Mouse (Mus musculus) limb, embryonic 14.5 days (tissue): ENCODE data around the gene Ccdc146. TPM values are rescaled to one million over a fixed set of nuclear protein-coding genes. Genes with fewer than 3 reads are reported as not detected.

ENCODE experiments used
- ATAC-seq: fragments of 200-750 bp; cut with Nextera tagmentation; 2 replicates; pipeline ENCODE4 v1.8.0; 2017; ENCODE audit warnings: low read depth, moderate number of reproducible peaks, moderate TSS enrichment; ENCODE audit not compliant: low FRiP score
- DNase-seq: peaks from one replicate; pipeline ENCODE4 v3.0.0-alpha.2; 2015; ENCODE audit warnings: low spot score
- H3K27ac ChIP-seq: fragments of 300-500 bp; sonication (generic); replicated peaks from 2 replicates; pipeline ENCODE4 v1.5.1; 2014; ENCODE audit warnings: low read depth, mild to moderate bottlenecking, low read length, moderate library complexity, mixed read lengths
- H3K27me3 ChIP-seq: fragments of 300-500 bp; sonication (generic); 2 replicates; pipeline ENCODE4 v1.6.1; 2014; ENCODE audit warnings: low read length, mixed read lengths; ENCODE audit not compliant: control insufficient read depth, insufficient read depth
- H3K36me3 ChIP-seq: fragments of 300-500 bp; sonication (generic); 2 replicates; pipeline ENCODE4 v1.6.1; 2014; ENCODE audit warnings: mild to moderate bottlenecking, low read length, moderate library complexity, mixed read lengths; ENCODE audit not compliant: control insufficient read depth, insufficient read depth
- H3K4me1 ChIP-seq: fragments of 300-500 bp; sonication (generic); 2 replicates; pipeline ENCODE4 v1.6.1; 2014; ENCODE audit warnings: antibody characterized with exemption, low read length, mixed read lengths; ENCODE audit not compliant: control insufficient read depth, insufficient read depth
- H3K4me2 ChIP-seq: fragments of 300-500 bp; sonication (generic); replicated peaks from 2 replicates; pipeline ENCODE4 v1.6.1; 2014; ENCODE audit warnings: low read depth, mild to moderate bottlenecking, low read length, moderate library complexity; ENCODE audit not compliant: severe bottlenecking
- H3K4me3 ChIP-seq: fragments of 300-500 bp; sonication (generic); replicated peaks from 2 replicates; pipeline ENCODE4 v1.5.1; 2014; ENCODE audit warnings: low read length
- H3K9ac ChIP-seq: fragments of 300-500 bp; sonication (generic); 2 replicates; pipeline ENCODE4 v1.6.1; 2014; ENCODE audit warnings: mild to moderate bottlenecking, low read depth, low read length, moderate library complexity; ENCODE audit not compliant: severe bottlenecking
- H3K9me3 ChIP-seq: fragments of 300-500 bp; sonication (generic); 2 replicates; pipeline ENCODE4 v1.6.1; 2016; ENCODE audit warnings: low read length; ENCODE audit not compliant: control insufficient read depth
- POLR2A ChIP-seq: fragments of 200-500 bp; IDR thresholded peaks from 2 replicates; pipeline ENCODE4 v1.8.0; 2012; ENCODE audit warnings: inconsistent platforms, mild to moderate bottlenecking, moderate library complexity, borderline replicate concordance; ENCODE audit not compliant: insufficient read depth, insufficient read length; ENCODE audit errors: extremely low read depth
- WGBS: fragments of 180-500 bp; shearing (Covaris S2); extraction: QIAGEN DNeasy Blood & Tissue Kit; methylation state at CpG from one replicate; pipeline ENCODE4 v1.1.7; 2014; 5-methylcytosine and 5-hydroxymethylcytosine counted together
- polyA plus RNA-seq, 2 experiments: library from polyadenylated mRNA; depleted of rRNA in 1 of 2; stranded (reverse) in 1 of 2; unstranded in 1 of 2; fragments of >200 nt; fragmentation: Nextera tagmentation in 1 of 2; extraction: Ambion mirVana in 1 of 2; gene quantifications; 2 replicates each; pipeline versions ENCODE4 v1.2.1 to v1.2.3; 2012 to 2014

The Ccdc146 gene
- polyA plus RNA-seq, 2 experiments, result 0.09 to 0.18 TPM

GRCm38 (mm10) chr5:21246794-21247193, 177.7 kb downstream of the Ccdc146 start:
- DNase-seq (no peak), ATAC-seq (no peak)
- Histone ChIP-seq H3K36me3 (no peaks in the 10 kb centered on the region), H3K4me3 (no peak overlapping the region), H3K27me3 (no peaks in the 10 kb centered on the region), H3K9me3 (no peaks in the 10 kb centered on the region), H3K4me1 (peaks cover 8% of the 10 kb centered on the region; the same call in 1 of the 2 replicates), H3K27ac (no peak overlapping the region), H3K9ac (no peak overlapping the region), H3K4me2 (no peak overlapping the region)
- no peak for TF ChIP-seq POLR2A
- WGBS, result 84% methylated on average over 6 of the region's 6 CpGs

- Histone ChIP-seq H3K4me2 (no peak overlapping the region), H3K9me3 (no peaks in the 10 kb centered on the region), H3K4me1 (peaks cover 8% of the 10 kb centered on the region; the same call in 1 of the 2 replicates), H3K27ac (no peak overlapping the region), H3K4me3 (no peak overlapping the region), H3K9ac (no peak overlapping the region), H3K27me3 (no peaks in the 10 kb centered on the region), H3K36me3 (no peaks in the 10 kb centered on the region)
- DNase-seq, result no peak
- ATAC-seq, result no peak
- WGBS, result 62% methylated on average over 1 of the region's 1 CpGs
- no peak for TF ChIP-seq POLR2A
Observed at GRCm38 (mm10) chr5:21245241-21245640, 179.2 kb downstream of the Ccdc146 start.

DNA sequence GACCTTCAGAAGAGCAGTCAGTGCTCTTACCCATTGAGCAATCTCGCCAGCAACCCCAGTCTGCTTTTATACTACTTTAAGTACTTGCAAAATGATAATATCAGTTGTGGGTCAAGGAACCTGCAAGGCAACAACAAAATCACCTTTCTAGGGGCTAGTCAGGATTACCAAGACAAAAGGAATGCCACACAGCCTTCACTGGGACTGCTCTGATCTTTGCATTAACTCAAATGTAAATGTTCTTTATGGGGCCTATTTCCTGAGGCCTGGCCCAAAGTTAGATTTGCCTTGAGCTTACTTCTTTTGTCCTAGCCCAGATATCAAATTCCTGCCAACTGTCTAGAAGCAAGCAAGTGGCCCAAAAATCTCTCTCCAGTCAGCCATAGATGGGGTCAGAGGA, 179.9 kb downstream of the Ccdc146 start:
- H3K4me1 ChIP-seq, result peaks cover 8% of the 10 kb centered on the region; the same call in 1 of the 2 replicates
- H3K27me3 ChIP-seq, result no peaks in the 10 kb centered on the region
- no peak overlapping the region for H3K4me2 ChIP-seq
- ATAC-seq, result no peak
- no peak overlapping the region for H3K4me3 ChIP-seq
- 92% methylated on average over 1 of the region's 1 CpGs for WGBS
- no peak for TF ChIP-seq POLR2A
- no peaks in the 10 kb centered on the region for H3K9me3 ChIP-seq
- no peak for DNase-seq
- H3K27ac ChIP-seq, result no peak overlapping the region
- H3K9ac ChIP-seq, result no peak overlapping the region
- no peaks in the 10 kb centered on the region for H3K36me3 ChIP-seq

Other genes with a start within 250 kb of the Ccdc146 start
- gene Gsap, start 238.4 kb downstream of the Ccdc146 start, polyA plus RNA-seq (2012; rRNA removed), result 2.8 and 3.0 TPM in 2 replicates
- gene Gsap, start 238.4 kb downstream of the Ccdc146 start, polyA plus RNA-seq (2014; fragmentation: Nextera tagmentation; extraction: Ambion mirVana), result 2.9 and 4.0 TPM in 2 replicates
- gene Fgl2, start 52.0 kb downstream of the Ccdc146 start, polyA plus RNA-seq (2012; rRNA removed), result 0.97 and 0.99 TPM in 2 replicates
- gene Fgl2, start 52.0 kb downstream of the Ccdc146 start, polyA plus RNA-seq (2014; fragmentation: Nextera tagmentation; extraction: Ambion mirVana), result 1.5 and 1.8 TPM in 2 replicates
- gene Fam185a, start 281 bp upstream of the Ccdc146 start, polyA plus RNA-seq (2012; rRNA removed), result 4.4 TPM in 2 replicates
- gene Fam185a, start 281 bp upstream of the Ccdc146 start, polyA plus RNA-seq (2014; fragmentation: Nextera tagmentation; extraction: Ambion mirVana), result 4.9 and 5.3 TPM in 2 replicates
- gene Lrrc17, start 118.9 kb upstream of the Ccdc146 start, polyA plus RNA-seq (2012; rRNA removed), result 87.7 and 102 TPM in 2 replicates
- 109 and 116 TPM in 2 replicates for gene Lrrc17, start 118.9 kb upstream of the Ccdc146 start, polyA plus RNA-seq (2014; fragmentation: Nextera tagmentation; extraction: Ambion mirVana)
- 0.15 and 0.28 TPM in 2 replicates for gene Fbxl13, start 221.0 kb upstream of the Ccdc146 start, polyA plus RNA-seq (2012; rRNA removed)
- 0.25 and 0.33 TPM in 2 replicates for gene Fbxl13, start 221.0 kb upstream of the Ccdc146 start, polyA plus RNA-seq (2014; fragmentation: Nextera tagmentation; extraction: Ambion mirVana)
- gene Armc10, start 221.1 kb upstream of the Ccdc146 start, polyA plus RNA-seq (2012; rRNA removed), result 55.0 and 56.0 TPM in 2 replicates
- 44.4 and 49.8 TPM in 2 replicates for gene Armc10, start 221.1 kb upstream of the Ccdc146 start, polyA plus RNA-seq (2014; fragmentation: Nextera tagmentation; extraction: Ambion mirVana)